Mouse (Mus musculus): ENCODE measurements at regions not wholly inside any gene's neighbourhood (a gene's known extent, or its start where the extent isn't known, plus 50 kb on each side); places are given as distances from the start of the nearest gene placed in this dataset.

GRCm38 (mm10) chr4:55615808-55616207, 83.5 kb upstream of the Klf4 start:
- TF ChIP-seq ZNF384 (IDR thresholded peaks at IDR 0.05; ENCODE audit: low read depth, low read length) (no peak), CTCF (conservative IDR thresholded peaks at IDR 0.05 in 1 of 2, IDR thresholded peaks at IDR 0.05 in 1 of 2; ENCODE audit: low read depth in 2 of 2, low read length in 2 of 2) (no peak), POLR2A (IDR thresholded peaks at IDR 0.05; ENCODE audit: low read depth, low read length) (no peak), EP300 (IDR thresholded peaks at IDR 0.05; ENCODE audit: low read length) (no peak), ZKSCAN1 (IDR thresholded peaks at IDR 0.05; ENCODE audit: borderline replicate concordance, low read depth, low read length) (no peak), GABPA (IDR thresholded peaks at IDR 0.05; ENCODE audit: insufficient replicate concordance, low read depth, low read length) (no peak), NELFE (IDR thresholded peaks at IDR 0.05; ENCODE audit: low read depth, low read length) (no peak), E2F4 (IDR thresholded peaks at IDR 0.05; ENCODE audit: insufficient replicate concordance, low read depth, low read length) (no peak), SMC3 (IDR thresholded peaks at IDR 0.05; ENCODE audit: low read depth, low read length) (no peak), MXI1 (IDR thresholded peaks at IDR 0.05; ENCODE audit: low read depth, low read length) (no peak), MAFK (IDR thresholded peaks at IDR 0.05; ENCODE audit: insufficient replicate concordance, low read length) (no peak), MAX (IDR thresholded peaks at IDR 0.05; ENCODE audit: low read length) (no peak)

Data from CH12.LX (cell line).